Mouse (Mus musculus) retina, adult 2 months (tissue): Measurements from ENCODE around the gene 4930426L09Rik.

ENCODE experiments used
- DNase-seq: peaks from one replicate; pipeline ENCODE4 v3.0.0-alpha.2; 2012; ENCODE audit warnings: low read depth, low spot score

The 4930426L09Rik gene

GRCm38 (mm10) chr2:19011443-19011842 lies 13.3 kb downstream of the 4930426L09Rik start:
- no peak for DNase-seq

DNA sequence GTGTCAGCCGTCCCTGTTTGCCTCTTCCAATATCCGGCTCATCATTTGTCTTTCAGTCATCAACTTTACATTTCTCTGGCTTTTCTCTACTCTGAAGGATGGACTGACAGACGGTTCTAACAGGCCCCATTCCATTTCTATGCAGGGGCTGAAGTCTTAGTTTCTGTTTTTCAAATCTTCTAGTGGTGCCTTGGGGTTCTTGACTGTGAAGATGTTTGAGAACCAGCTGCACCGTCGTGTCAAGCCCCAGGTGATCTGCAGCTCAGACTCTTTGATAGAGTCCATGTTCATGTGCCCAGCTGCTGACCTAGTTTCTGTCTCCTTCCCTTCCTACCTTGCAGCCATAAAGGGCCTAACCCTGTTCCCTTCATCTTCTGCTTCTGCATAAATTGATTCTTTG lies 18.2 kb downstream of the 4930426L09Rik start:
- DNase-seq: no peak

DNA sequence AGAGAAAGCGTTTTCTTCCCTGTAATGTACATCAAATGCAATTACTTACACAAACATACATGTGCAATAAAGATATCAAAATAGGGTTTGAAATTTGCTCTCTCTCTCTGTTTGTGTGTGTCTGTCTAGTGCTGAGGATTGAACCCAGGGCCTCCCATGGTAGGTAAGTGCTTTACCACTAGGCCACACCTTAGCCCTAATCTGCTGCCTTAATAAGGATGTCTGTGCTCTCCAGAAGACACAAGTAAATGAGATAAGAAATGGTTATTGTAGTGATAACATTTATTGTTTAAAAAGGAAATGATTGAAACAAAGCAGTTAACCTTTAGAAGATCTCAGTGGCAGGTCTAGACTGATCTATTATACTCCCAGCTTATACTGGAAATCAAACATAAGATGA lies 18.7 kb downstream of the 4930426L09Rik start:
- no peak for DNase-seq

- no peak for DNase-seq
Measured at GRCm38 (mm10) chr2:19018034-19018433, 19.9 kb downstream of the 4930426L09Rik start.

DNA sequence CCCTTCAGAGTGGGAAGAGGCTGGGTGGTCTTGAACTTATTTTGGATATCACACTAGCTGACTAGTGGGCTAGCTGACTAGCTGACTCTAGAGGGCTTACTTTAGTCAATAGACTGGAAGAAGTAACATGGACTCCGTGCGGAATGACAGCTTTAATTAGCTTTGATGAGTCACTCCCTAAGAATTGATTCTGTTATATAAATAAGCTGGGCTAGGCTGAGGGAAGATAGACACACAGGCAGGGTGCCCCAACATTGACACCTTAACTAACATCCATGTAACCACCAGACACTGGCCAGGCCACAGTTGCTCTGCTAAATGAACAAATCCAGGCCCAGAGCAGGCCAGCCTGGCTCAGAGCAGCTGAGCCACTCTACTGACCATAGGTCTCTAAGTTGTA lies 26.7 kb downstream of the 4930426L09Rik start:
- DNase-seq: no peak

DNA sequence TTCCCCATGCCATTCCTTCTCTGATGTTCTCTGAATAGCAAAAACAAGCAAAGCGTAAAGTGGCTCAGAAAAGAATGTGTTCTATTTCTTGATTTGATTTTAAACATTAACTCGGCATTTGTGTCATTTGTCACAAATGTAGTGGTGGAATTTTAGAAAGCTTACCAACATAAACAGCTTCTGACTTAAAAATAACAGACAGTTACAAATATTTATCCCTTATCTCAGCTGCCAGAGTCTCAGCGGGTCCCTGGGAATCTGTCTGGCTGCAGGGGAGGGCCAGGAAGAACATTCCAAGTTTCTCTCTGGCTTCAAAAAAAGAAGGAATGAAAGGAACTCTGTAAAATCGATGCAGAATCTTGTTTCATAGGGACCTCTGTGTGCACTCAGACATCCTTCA lies 39.3 kb downstream of the 4930426L09Rik start:
- DNase-seq: no peak

GRCm38 (mm10) chr2:19037907-19038570 lies 39.9 kb downstream of the 4930426L09Rik start:
- no peak for DNase-seq

GRCm38 (mm10) chr2:19048225-19048624 lies 50.1 kb downstream of the 4930426L09Rik start:
- DNase-seq: no peak

DNA sequence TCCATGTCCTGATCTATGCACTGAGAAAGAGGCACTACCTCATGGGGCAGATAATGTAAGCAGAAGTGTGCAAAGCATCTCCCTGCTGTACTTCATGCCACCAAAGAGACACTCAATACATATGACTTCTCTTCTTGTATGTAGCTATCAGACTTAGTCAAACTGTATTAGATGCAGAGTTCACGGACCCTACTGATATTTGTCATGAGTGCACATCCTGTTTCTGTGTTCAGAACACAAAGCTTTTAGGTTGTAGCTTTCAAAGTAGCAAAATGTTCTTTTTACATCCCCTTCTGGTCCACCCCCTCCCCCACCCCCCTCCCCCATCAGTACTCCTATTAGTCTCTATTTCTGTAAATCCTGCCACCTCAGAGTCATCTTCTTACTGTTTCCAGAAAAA lies 51.2 kb downstream of the 4930426L09Rik start:
- DNase-seq: no peak
